Mouse (Mus musculus) cortical plate, adult 2 months (tissue): ENCODE measurements around the gene Sf3b3.

Experiments used
- CTCF ChIP-seq: fragments of 200-500 bp; IDR thresholded peaks from 2 replicates; pipeline ENCODE4 v1.5.1; 2011; ENCODE audit warnings: mild to moderate bottlenecking, control low read depth, low read length; ENCODE audit not compliant: insufficient read depth; ENCODE audit errors: extremely low read depth
- POLR2A ChIP-seq: fragments of 200-500 bp; IDR thresholded peaks from 2 replicates; pipeline ENCODE4 v1.6.1; 2011; ENCODE audit warnings: mild to moderate bottlenecking, low read length, control low read depth; ENCODE audit not compliant: insufficient read depth; ENCODE audit errors: extremely low read depth

GRCm38 (mm10) chr8:110895254-110895653 is 48.7 kb upstream of the Sf3b3 start:
- TF ChIP-seq CTCF = no peak
- no peak for TF ChIP-seq POLR2A
